ENCODE assay signal across 8 mouse cellular contexts in the genomic region with DNA sequence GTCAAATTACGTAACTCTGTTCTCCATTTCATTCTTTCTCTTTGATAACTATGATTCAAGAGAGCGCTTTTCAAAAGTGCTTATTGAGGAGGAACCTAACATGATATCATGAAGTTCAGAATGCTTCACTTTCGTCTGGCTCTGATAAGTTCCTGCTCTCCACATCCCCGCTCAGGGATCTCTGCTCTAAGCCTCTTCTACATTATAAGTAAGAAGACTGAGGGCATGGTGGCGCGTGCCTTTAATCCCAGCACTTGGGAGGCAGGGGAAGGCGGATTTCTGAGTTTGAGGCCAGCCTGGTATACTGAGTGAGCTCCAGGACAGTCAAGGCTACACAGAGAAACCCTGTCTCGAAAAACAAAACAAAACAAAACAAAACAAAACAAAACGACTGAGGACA. TPM values are rescaled to one million over a fixed set of nuclear protein-coding genes. Genes with fewer than 3 reads are reported as not detected.
DNase-seq lines count a peak whose midpoint lies in the region; ATAC-seq and TF ChIP-seq lines count a peak whose summit lies in the region.

No protein-coding gene starts in this region.

- H3K9ac ChIP-seq in heart, embryonic 16.5 days (ENCODE audit: low read length): peak overlapping the region; percentile 96
- H3K9ac ChIP-seq in limb, embryonic 15.5 days: peak overlapping the region; percentile 65
- H3K9ac ChIP-seq in neural tube, embryonic 14.5 days (replicated peaks; ENCODE audit: low read depth, low read length): peak overlapping the region; percentile 66; the same call in 1 of the 2 replicates

- H3K4me1 ChIP-seq in spleen, adult 2 months (ENCODE audit: control insufficient read depth, insufficient read depth, insufficient read length): no peaks in the 10 kb centered on the region
- H3K4me1 ChIP-seq in cerebellum, adult 2 months (ENCODE audit: control insufficient read depth, insufficient read depth, low read length): peaks cover 3% of the 10 kb centered on the region; the same call in 1 of the 2 replicates
- peaks cover 8% of the 10 kb centered on the region for H3K4me1 ChIP-seq in heart, embryonic 16.5 days (ENCODE audit: control insufficient read depth, insufficient read depth, low read length)
- H3K4me1 ChIP-seq in limb, embryonic 15.5 days: peaks cover 16% of the 10 kb centered on the region
- no peaks in the 10 kb centered on the region for H3K4me1 ChIP-seq in neural tube, embryonic 14.5 days (ENCODE audit: control insufficient read depth, insufficient read depth, low read length)

- H3K36me3 ChIP-seq in spleen, adult 2 months (ENCODE audit: control insufficient read depth, insufficient read depth, low read length): no peaks in the 10 kb centered on the region
- 0 out of 2 replicates have a peak, but pooled peaks cover 2% of the 10 kb centered on the region for H3K36me3 ChIP-seq in heart, embryonic 16.5 days (ENCODE audit: control insufficient read depth, insufficient read depth)
- H3K36me3 ChIP-seq in limb, embryonic 15.5 days: 0 out of 2 replicates have a peak, but pooled peaks cover 6% of the 10 kb centered on the region
- H3K36me3 ChIP-seq in neural tube, embryonic 14.5 days (ENCODE audit: control insufficient read depth, insufficient read depth, low read length): no peaks in the 10 kb centered on the region

- no peak for ATAC-seq in heart, embryonic 16.5 days (replicated peaks; ENCODE audit: extremely low read depth, insufficient read depth, low FRiP score)
- ATAC-seq in limb, embryonic 15.5 days (ENCODE audit: insufficient number of reproducible peaks, low FRiP score, low TSS enrichment, low read depth): no peak
- no peak for ATAC-seq in neural tube, embryonic 14.5 days (ENCODE audit: low read depth)
- ATAC-seq in erythroid progenitor cell, adult 5-6 weeks (replicated peaks; ENCODE audit: low FRiP score, poor library complexity, severe bottlenecking): no peak

- no peak overlapping the region for H3K27ac ChIP-seq in spleen, adult 2 months (ENCODE audit: insufficient read depth, low read length)
- no peak overlapping the region for H3K27ac ChIP-seq in cerebellum, adult 2 months (ENCODE audit: insufficient read depth, low read length)
- H3K27ac ChIP-seq in heart, embryonic 16.5 days (ENCODE audit: low read length): no peak overlapping the region
- H3K27ac ChIP-seq in limb, embryonic 15.5 days: no peak overlapping the region
- H3K27ac ChIP-seq in neural tube, embryonic 14.5 days (ENCODE audit: low read depth, low read length): no peak overlapping the region

- no peak for DNase-seq in spleen, adult 2 months (ENCODE audit: low read depth in 1 of 2, low spot score in 2 of 2)
- DNase-seq in spleen, adult 12 weeks (ENCODE audit: low spot score): no peak
- DNase-seq in cerebellum, adult 2 months: peak; percentile 17 to 34
- DNase-seq in yolk sac, embryonic 10.5 days (ENCODE audit: low spot score): no peak

- H3K9me3 ChIP-seq in heart, embryonic 16.5 days (replicated peaks; ENCODE audit: control insufficient read depth, low read length): no peaks in the 10 kb centered on the region
- no peaks in the 10 kb centered on the region for H3K9me3 ChIP-seq in limb, embryonic 15.5 days
- no peaks in the 10 kb centered on the region for H3K9me3 ChIP-seq in neural tube, embryonic 14.5 days (ENCODE audit: control insufficient read depth, low read length)

- TF ChIP-seq CTCF in spleen, adult 2 months (IDR thresholded peaks at IDR 0.05; ENCODE audit: extremely low read depth, insufficient read depth, insufficient read length, insufficient replicate concordance): no peak
- TF ChIP-seq CTCF in cerebellum, adult 2 months (IDR thresholded peaks at IDR 0.05; ENCODE audit: borderline replicate concordance, insufficient read depth, low read depth, low read length): no peak

- peak overlapping the region; percentile 88; the same call in 1 of the 2 replicates for H3K4me3 ChIP-seq in spleen, adult 2 months (ENCODE audit: extremely low read depth, insufficient read depth, insufficient read length)
- peak overlapping the region; percentile 82 for H3K4me3 ChIP-seq in cerebellum, adult 2 months (replicated peaks; ENCODE audit: insufficient read depth, low read depth, low read length)
- peak overlapping the region; percentile 100 for H3K4me3 ChIP-seq in heart, embryonic 16.5 days (ENCODE audit: low read length)
- H3K4me3 ChIP-seq in limb, embryonic 15.5 days: peak overlapping the region; percentile 85
- H3K4me3 ChIP-seq in neural tube, embryonic 14.5 days (ENCODE audit: low read depth, low read length): peak overlapping the region; percentile 63

- H3K4me2 ChIP-seq in heart, embryonic 16.5 days (ENCODE audit: low read depth, low read length): peak overlapping the region; percentile 78
- H3K4me2 ChIP-seq in limb, embryonic 15.5 days: peak overlapping the region; percentile 77
- peak overlapping the region; percentile 60 for H3K4me2 ChIP-seq in neural tube, embryonic 14.5 days (ENCODE audit: low read depth, low read length)

- WGBS in spleen, adult 2 months: 21% methylated on average over 9 of the region's 9 CpGs
- 21% methylated on average over 9 of the region's 9 CpGs for WGBS in cerebellum, adult 2 months
- WGBS in heart, embryonic 16.5 days: 21% methylated on average over 9 of the region's 9 CpGs
- WGBS in limb, embryonic 15.5 days: 18% methylated on average over 9 of the region's 9 CpGs
- WGBS in neural tube, embryonic 14.5 days: 22% methylated on average over 9 of the region's 9 CpGs

- no peak for TF ChIP-seq POLR2A in spleen, adult 2 months (IDR thresholded peaks at IDR 0.05; ENCODE audit: low read depth, low read length)
- no peak for TF ChIP-seq POLR2A in cerebellum, adult 2 months (IDR thresholded peaks at IDR 0.05; ENCODE audit: borderline replicate concordance, insufficient read depth, low read length)

- no peaks in the 10 kb centered on the region for H3K27me3 ChIP-seq in spleen, adult 2 months (ENCODE audit: control insufficient read depth, insufficient read depth, low read length)
- no peaks in the 10 kb centered on the region for H3K27me3 ChIP-seq in cerebellum, adult 2 months (ENCODE audit: control insufficient read depth, insufficient read depth, low read length)
- no peaks in the 10 kb centered on the region; the same call in 1 of the 2 replicates for H3K27me3 ChIP-seq in heart, embryonic 16.5 days (ENCODE audit: control insufficient read depth, insufficient read depth, low read length)
- H3K27me3 ChIP-seq in limb, embryonic 15.5 days: no peaks in the 10 kb centered on the region
- no peaks in the 10 kb centered on the region for H3K27me3 ChIP-seq in neural tube, embryonic 14.5 days (ENCODE audit: control insufficient read depth, insufficient read depth, low read length)

RNA-seq across cellular contexts. Expression of gene Stx18, which starts 0.3 kb away (rescaled TPM):
- 9.1 and 10.2 TPM in 2 replicates for polyA plus RNA-seq in spleen, adult 2 months (2012; rRNA removed)
- 44.8 and 52.3 TPM in 2 replicates for polyA plus RNA-seq in cerebellum, adult 2 months (2012; rRNA removed)
- polyA plus RNA-seq in heart, embryonic 16.5 days (2015; fragmentation: Nextera tagmentation; extraction: Ambion mirVana): 29.8 and 30.3 TPM in 2 replicates
- polyA plus RNA-seq in limb, embryonic 15.5 days (2015; fragmentation: Nextera tagmentation; extraction: Ambion mirVana): 48.0 and 49.5 TPM in 2 replicates
- polyA plus RNA-seq in neural tube, embryonic 14.5 days (2014; fragmentation: Nextera tagmentation; extraction: Ambion mirVana): 38.7 and 40.6 TPM in 2 replicates
- total RNA-seq in erythroid progenitor cell, adult 5-6 weeks (2015; ENCODE audit: low replicate concordance): 9.0 and 23.5 TPM in 2 replicates
- total RNA-seq in erythroid progenitor cell, adult 5-6 weeks (2017; ENCODE audit: low replicate concordance): 10.9 and 12.1 TPM in 2 replicates

Comparison
In these comparisons a context has a peak if more than half of its experiments do, and no peak if none do; other contexts are left out.
1. DNase-seq: peak in cerebellum, adult 2 months (2 of 2); none in spleen, adult 2 months (0 of 2), spleen, adult 12 weeks (single experiment) and yolk sac, embryonic 10.5 days (single experiment).
2. Peak in every context shown above with its lines, with median percentiles within 50 percentile points of each other: H3K4me3 ChIP-seq, H3K4me2 ChIP-seq and H3K9ac ChIP-seq.